Mouse (Mus musculus) E14TG2a.4 (cell line): ENCODE data around the gene Slc6a13.

ENCODE experiments used
- CTCF ChIP-seq: conservative IDR thresholded peaks from 2 replicates; pipeline ENCODE4 v1.5.1; 2014; ENCODE audit warnings: low read length
- POU5F1 ChIP-seq: IDR thresholded peaks from 2 replicates; pipeline ENCODE4 v1.6.1; 2014; ENCODE audit warnings: low read length, borderline replicate concordance

- TF ChIP-seq CTCF (no peak), POU5F1 (no peak)
These were observed at the start of gene Slc6a13 for GRCm38 (mm10) chr6:121299954-121300353.
